Mouse (Mus musculus): ENCODE data around the gene Hdac4. TPM values are rescaled to one million over a fixed set of nuclear protein-coding genes. Genes with fewer than 3 reads are reported as not detected.

Hdac4 gene
- total RNA-seq, 2 experiments from 2014 or later, result 11.7 to 13.8 TPM

DNA sequence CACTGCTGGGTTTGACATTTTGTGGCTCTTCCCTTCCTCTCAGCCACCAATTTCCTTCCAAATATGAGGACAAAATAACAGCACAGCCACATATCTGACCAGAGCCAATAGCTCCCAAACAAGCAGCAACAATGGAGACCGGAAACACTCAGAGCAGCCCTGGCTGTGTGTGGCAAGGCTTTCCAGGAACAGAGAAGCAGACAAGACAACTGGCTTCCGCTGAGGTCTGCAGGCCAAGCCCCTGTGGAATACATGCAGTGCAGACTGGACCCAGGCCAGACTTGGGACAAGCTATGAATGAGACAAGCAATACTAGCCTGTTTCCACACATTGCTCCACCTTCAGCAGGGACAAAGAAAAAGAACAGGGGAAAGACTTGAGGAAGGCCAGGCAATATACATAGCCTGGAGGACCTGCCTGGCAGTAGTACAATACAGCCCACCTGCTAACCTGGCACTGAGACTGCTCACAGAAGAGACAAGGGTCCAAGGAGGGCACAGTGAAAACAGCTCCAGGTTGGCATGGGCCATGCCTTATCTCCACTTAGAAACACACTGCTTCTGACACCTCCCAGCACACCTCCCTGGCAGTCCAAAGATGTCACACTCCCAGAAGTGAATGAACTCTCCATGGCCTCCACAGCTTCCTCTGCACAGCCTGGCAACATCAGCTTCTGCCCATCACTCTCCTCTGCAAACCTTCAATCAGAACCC is 58.2 kb downstream of the Hdac4 start:
- ATAC-seq (replicated peaks; ENCODE audit: poor library complexity, severe bottlenecking), result no peak; the same call in 1 of the 2 replicates

DNA sequence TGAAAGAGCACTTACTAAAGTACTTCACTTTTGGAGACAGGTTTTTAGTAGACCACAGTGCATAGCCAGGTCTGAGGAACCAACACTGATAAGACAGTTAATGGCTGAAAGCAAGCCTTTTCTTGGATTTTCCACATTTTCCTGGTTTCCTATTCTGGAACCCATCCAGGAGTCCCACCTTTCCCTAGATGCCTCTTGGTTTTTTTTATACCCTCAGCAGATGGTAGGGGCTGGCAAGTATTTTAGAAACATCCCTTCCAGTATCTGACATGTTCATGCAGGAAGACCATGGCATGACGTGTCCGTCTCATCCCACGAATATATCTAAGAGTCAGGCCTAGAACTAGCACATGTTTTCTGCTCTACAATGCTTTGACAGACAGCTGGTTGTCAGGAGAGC is 59.1 kb downstream of the Hdac4 start:
- no peak for ATAC-seq (replicated peaks; ENCODE audit: poor library complexity, severe bottlenecking)

DNA sequence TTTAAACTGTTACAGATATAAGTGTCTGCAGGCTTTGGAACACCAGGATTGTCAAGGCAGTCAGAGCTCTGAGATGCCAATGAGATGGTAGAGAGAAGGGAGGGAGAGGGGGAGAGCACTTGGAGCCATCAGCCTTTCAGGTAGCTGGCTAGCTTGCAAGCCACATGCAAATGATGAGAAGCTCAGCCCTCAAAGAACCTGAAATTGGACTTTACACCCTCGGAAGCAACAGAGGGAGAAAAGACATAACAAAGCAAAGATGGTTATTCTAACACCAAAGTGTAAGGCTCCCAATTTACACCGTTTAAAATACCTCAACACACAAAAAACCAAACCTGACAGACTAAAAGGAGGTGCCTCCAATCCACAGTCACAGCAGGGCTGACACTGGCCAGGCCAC is 63.3 kb downstream of the Hdac4 start:
- no peak for ATAC-seq (replicated peaks; ENCODE audit: poor library complexity, severe bottlenecking)

GRCm38 (mm10) chr1:92130470-92131100 is 64.9 kb downstream of the Hdac4 start:
- ATAC-seq (replicated peaks; ENCODE audit: poor library complexity, severe bottlenecking), result no peak

- ATAC-seq (replicated peaks; ENCODE audit: poor library complexity, severe bottlenecking), result no peak
Observed at GRCm38 (mm10) chr1:92129751-92130150, 65.7 kb downstream of the Hdac4 start.

DNA sequence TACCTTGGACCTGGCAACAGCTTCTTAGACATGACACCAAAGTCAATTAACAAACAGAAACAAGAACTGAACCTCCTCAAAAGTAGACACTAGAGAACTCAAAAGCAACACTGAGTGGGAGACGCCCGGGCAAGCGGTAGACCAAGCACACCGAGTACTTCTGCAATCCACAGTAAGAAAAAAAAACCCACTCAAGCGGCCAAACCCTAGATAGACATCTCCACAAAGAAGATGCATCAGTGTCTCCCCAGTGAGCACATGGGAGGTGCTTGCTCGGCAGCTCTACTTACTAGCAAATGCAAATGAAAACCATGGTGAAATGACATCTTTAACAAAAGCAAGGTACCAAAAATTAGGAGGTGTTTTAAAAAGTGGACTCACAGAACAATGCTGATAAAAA is 67.7 kb downstream of the Hdac4 start:
- ATAC-seq (replicated peaks; ENCODE audit: poor library complexity, severe bottlenecking), result 0 out of 2 replicates have a peak, but pooled peaks have one; percentile 40

- ATAC-seq (replicated peaks; ENCODE audit: poor library complexity, severe bottlenecking), result no peak
Observed at GRCm38 (mm10) chr1:92127366-92127765, 68.1 kb downstream of the Hdac4 start.

DNA sequence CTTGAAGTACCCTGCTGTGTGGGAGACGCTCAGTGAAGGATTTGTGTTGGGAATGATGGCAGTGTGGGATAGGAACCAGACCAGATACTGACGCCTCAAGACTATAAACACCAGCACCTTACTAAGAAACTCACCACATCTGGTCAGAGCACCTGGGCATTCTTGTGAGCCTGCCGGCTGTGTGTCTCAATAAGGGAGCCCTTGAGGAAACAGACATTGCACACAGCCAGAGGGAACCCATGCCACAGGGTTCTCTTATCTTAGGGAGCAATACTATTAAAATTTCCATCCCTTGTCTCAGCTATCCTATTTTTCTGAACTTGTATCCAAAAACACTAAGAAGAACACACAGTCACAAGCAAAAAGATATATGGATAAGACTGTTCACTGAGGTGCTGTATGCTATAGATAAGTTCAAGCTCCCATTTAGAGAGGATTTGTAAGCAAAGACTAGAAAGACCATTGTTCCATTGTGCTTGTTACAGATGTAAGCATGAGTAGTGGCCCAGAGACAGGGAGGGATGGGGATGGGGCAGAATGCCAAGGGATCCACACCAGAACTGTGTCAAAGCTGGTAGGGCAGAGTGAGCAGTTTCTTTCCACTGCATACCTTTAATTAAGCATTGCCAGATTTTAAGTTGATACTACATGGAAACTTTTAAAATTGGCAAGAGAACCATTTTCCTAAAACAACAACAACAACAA is 70.8 kb downstream of the Hdac4 start:
- no peak for ATAC-seq (replicated peaks; ENCODE audit: poor library complexity, severe bottlenecking)

DNA sequence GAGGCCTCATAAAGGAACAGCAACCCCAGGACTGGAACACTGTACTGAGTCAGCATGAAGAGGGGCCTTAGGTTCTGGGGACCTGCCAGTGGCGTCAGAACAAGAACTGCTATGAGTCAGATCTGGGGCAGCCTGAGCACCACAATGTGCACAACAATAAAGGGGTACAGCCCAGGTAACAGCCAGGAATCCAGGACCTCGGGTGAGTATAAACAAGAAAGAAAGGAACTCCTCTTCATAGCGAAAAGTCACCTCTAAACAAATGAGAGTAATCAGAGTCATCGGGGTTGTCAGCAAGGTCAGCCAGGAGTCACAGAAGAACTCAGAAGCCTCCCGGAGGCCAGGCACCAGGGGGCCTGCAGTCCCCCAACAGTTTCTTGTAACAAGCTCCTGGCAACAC is 76.2 kb downstream of the Hdac4 start:
- no peak for ATAC-seq (replicated peaks; ENCODE audit: poor library complexity, severe bottlenecking)

- ATAC-seq (replicated peaks; ENCODE audit: poor library complexity, severe bottlenecking), result no peak
Observed at GRCm38 (mm10) chr1:92117597-92117996, 77.9 kb downstream of the Hdac4 start.

DNA sequence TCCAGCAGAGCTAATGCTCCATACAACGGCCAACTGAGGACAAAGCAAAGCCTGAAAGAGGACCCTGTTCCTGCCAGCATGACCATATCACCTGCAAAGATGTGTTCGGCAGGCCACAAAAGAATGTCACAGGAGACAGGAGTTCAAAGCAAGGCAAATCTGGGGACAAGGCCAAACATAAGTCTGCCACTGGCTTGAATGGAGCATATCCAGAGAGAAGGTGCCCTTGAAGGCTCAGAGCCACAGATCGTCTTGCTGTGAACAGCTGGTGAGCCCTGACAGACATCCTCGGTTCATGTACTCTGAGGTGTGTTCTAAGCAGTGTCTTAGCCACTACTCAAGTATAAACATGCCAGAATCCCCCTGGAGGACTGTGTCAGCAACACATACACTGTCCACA is 79.3 kb downstream of the Hdac4 start:
- no peak for ATAC-seq (replicated peaks; ENCODE audit: poor library complexity, severe bottlenecking)

DNA sequence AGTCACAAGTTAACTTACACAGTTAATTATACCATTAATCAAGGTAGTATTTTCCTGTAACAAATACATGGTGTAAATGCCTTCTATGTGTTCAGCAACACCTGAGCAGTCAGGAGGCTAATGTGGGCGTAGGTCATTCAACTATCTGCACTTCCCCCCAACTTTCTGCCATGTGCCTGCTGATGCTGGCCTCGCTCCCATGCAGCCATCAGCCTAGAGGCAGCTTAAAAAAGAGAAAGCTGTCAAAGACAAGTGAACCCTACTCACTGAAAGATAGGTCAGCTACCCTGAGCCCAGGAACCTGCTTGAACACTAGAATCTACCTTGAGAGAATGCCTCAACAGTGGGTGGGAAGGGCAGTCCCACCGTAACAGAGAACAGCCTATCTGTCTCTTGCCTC is 81.4 kb downstream of the Hdac4 start:
- no peak for ATAC-seq (replicated peaks; ENCODE audit: poor library complexity, severe bottlenecking)

- no peak for ATAC-seq (replicated peaks; ENCODE audit: poor library complexity, severe bottlenecking)
Observed at GRCm38 (mm10) chr1:92113243-92114009, 82.1 kb downstream of the Hdac4 start.

GRCm38 (mm10) chr1:92112591-92112990 is 82.9 kb downstream of the Hdac4 start:
- no peak for ATAC-seq (replicated peaks; ENCODE audit: poor library complexity, severe bottlenecking)

DNA sequence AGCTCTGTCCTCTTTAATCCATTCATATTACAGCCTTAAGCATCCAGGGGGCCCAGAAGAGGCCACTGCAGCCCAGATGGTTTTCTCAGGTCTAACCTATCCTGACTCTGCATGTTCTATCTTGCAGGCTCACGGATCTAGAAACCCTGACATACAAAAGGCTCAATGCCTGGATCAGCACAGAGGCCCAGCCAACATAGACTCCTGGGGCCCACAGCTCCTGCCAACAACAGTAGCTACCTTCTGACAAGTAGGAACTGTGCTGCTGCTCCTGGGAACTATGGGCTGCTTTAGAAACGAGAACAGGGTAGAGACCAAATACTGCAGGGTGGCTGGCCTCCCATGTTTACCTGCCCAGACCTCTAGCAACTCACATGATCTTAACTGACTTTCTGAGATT is 83.9 kb downstream of the Hdac4 start:
- no peak for ATAC-seq (replicated peaks; ENCODE audit: poor library complexity, severe bottlenecking)

- no peak for ATAC-seq (replicated peaks; ENCODE audit: poor library complexity, severe bottlenecking)
Observed at GRCm38 (mm10) chr1:92111026-92111425, 84.5 kb downstream of the Hdac4 start.

DNA sequence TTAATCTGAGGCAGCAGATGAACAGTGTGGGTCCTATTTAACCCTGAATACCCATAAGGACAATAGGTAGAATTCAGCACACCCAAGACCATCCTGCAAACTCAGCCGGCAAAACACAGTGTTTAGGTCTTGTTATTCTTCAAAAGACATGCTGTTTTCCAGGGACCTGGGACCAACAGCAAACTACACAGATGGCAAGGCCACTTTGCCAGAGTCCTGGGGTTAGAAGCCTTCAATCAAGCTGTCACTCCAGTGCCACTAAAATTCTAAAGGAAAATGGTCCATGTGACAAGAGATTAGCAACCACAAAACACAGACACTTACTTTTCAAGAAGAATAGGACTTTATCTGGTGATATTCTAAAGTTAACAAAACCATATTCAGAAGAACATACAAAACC is 86.3 kb downstream of the Hdac4 start:
- no peak for ATAC-seq (replicated peaks; ENCODE audit: poor library complexity, severe bottlenecking)

- no peak for ATAC-seq (replicated peaks; ENCODE audit: poor library complexity, severe bottlenecking)
Observed at GRCm38 (mm10) chr1:92108556-92108955, 86.9 kb downstream of the Hdac4 start.

DNA sequence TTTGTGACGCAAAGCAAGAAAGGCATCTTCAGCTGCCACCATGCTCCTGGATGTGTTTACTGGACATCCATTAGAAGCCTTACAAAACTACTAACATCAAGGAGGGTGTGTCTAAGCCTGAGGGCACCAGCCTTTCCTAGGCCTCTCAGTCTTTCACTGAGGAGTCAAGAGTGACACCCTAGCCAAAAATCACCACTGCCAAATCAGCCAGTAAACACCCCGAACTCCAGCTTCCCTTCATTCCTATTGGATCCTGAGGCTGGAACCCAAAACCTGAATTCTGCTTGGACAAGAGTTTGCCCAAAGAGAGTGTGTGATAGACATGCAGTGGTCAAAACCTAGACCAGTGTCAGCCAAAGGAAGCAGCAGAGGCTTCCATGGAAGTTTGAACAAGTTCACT is 87.5 kb downstream of the Hdac4 start:
- no peak for ATAC-seq (replicated peaks; ENCODE audit: poor library complexity, severe bottlenecking)

- no peak for ATAC-seq (replicated peaks; ENCODE audit: poor library complexity, severe bottlenecking)
Observed at GRCm38 (mm10) chr1:92107521-92107920, 88.0 kb downstream of the Hdac4 start.
